Mouse (Mus musculus): Measurements from ENCODE around the gene Snf8. TPM values are rescaled to one million over a fixed set of nuclear protein-coding genes. Genes with fewer than 3 reads are reported as not detected.
A peak's percentile ranks its signal among the peaks of the same experiment; 100 is the strongest.

Snf8 gene
- polyA plus RNA-seq, 1 experiment = not detected

DNA sequence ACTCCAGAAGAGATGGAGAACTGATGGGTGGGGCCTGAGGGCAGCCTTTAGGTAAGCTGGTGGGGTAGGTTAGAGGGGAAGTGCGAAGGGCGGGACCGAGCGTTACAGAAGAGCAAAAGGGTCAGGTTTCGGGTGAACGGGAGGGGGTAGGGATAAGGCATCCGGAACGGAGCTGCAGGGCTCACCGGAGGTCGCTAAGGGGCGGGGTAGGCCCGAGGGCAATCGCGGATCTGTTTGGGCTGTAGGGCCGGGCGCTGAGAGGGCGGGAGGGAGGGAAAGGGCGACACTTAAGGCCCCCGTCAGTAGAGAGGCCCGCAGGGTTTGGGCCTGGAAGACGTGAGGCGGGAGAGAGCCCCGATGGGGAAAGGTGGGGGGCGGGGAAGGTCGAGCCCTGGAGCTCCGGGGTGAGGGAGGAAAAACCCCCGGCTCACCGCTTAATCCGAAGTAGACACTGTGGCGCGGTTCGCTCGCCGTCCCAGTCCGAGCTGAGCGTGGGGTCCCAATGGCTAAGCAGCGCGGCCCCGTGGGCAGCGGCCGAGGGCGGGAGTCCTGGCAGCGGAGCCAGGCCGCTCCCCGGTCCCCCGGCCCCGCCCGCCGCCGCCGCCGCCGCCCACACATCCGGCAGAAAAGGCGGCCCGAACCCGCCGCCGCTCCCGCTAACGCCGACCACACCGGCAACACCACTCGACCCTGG, 30.0 kb downstream of the Snf8 start:
- WGBS = under 1% methylated on average over 63 of the region's 64 CpGs
- H3K4me1 ChIP-seq (ENCODE audit: control insufficient read depth, insufficient read depth, low read length) = peaks cover 3% of the 10 kb centered on the region
- TF ChIP-seq CTCF (IDR thresholded peaks at IDR 0.05; ENCODE audit: insufficient read depth, low read depth, low read length) (no peak), POLR2A (IDR thresholded peaks at IDR 0.05; ENCODE audit: insufficient read depth, low read depth, low read length) (no peak)
- H3K27ac ChIP-seq (ENCODE audit: insufficient read depth, low read depth, low read length) = no peak overlapping the region
- H3K4me3 ChIP-seq (ENCODE audit: insufficient read depth, low read depth, low read length) = peak overlapping the region; percentile 88

DNA sequence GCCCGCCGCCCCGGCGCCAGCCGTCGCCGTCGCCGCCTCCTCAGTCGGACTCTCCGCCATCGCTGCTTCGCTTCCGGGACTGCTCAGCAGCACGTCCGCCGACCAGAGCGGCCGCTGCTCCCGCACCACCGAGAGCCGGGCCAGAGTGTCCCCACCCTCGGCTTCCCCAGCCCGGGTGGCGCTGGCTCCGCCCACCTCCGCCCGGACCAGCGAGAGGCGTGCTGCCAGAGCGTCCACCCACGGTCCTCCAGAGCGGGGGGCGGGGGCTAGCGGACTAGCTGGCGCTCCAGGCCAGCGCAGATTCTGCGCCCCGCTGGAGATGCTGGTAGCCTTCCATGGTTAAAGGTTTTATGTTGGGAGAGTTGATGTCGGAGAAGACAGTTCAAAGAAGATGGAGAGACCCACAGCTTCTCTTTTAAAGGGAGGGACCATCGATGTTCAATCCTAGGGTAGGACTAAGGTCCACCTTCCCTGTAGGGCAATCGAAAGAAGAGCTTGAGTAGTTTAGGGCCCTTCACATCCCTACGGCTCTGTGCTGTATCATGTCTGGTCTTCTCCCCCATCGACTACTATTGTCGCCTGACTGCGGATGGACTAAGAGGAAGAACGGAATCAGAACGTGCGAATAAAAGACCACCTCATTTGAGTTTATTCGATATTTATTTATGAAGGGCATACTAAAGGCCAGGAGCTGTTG, 30.7 kb downstream of the Snf8 start, which contains the start of gene Ube2z:
Gene Ube2z, minus strand, starts transcription at position 174 of the 697 bp plus-strand sequence.
- WGBS = 3% methylated on average over 50 of the region's 50 CpGs

DNA sequence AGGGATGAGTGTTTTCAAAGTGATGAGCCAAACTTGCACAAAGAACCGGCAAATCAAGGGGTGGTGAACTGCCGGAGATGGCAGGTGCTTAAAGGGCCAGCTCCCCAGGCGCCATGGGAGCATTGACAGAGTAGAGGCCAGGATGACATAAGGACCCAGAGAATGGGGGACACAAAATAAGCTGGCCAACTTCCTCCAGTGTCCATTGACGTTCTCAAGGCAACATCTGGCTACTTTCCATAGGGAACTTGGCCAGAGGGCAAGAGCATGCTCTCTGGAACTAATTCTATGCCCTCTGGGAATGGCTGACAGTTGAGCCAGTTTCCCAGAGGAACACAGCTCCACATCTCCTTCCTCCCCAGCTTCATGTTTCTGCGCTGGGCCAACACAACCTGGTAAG, 33.5 kb downstream of the Snf8 start:
- WGBS = 63% methylated on average over 5 of the region's 5 CpGs
- H3K4me1 ChIP-seq (ENCODE audit: control insufficient read depth, insufficient read depth, low read length) = peaks cover 3% of the 10 kb centered on the region
- TF ChIP-seq CTCF (IDR thresholded peaks at IDR 0.05; ENCODE audit: insufficient read depth, low read depth, low read length) = no peak
- no peak for TF ChIP-seq POLR2A (IDR thresholded peaks at IDR 0.05; ENCODE audit: insufficient read depth, low read depth, low read length)
- no peak overlapping the region for H3K27ac ChIP-seq (ENCODE audit: insufficient read depth, low read depth, low read length)
- H3K4me3 ChIP-seq (ENCODE audit: insufficient read depth, low read depth, low read length) = no peak overlapping the region

More for the DNA sequence above, 30.7 kb downstream of the Snf8 start, which contains the start of gene Ube2z:
- Histone ChIP-seq H3K4me3 (ENCODE audit: insufficient read depth, low read depth, low read length) (peak within 1 kb of the TSS; percentile 88), H3K27ac (ENCODE audit: insufficient read depth, low read depth, low read length) (peak within 1 kb of the TSS; percentile 74), H3K4me1 (ENCODE audit: control insufficient read depth, insufficient read depth, low read length) (peaks cover 3% of the 10 kb centered on the region)
- peak; percentile 90 for TF ChIP-seq POLR2A (IDR thresholded peaks at IDR 0.05; ENCODE audit: insufficient read depth, low read depth, low read length)
- no peak for TF ChIP-seq CTCF (IDR thresholded peaks at IDR 0.05; ENCODE audit: insufficient read depth, low read depth, low read length)

DNA sequence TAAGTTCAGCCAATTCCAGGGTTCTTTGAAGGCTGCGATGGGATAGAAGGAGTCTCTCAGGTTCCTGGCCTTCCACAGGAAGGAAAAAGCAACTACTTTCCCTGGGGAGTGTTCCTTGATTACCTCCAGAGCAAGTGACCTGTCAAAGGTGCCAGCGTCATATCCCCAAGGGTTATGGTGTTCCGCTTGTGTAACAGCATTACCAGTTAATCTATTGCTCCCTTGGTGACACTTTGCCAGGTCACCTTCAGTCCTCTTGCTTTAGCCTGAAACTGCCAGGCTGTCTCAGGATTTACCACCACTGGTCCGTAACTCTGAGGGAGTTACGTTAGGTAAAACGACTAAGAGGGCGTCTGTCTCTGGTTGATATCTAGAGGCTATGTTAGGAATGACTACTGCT, 35.7 kb downstream of the Snf8 start:
- 91% methylated on average over 7 of the region's 7 CpGs for WGBS
- Histone ChIP-seq H3K27ac (ENCODE audit: insufficient read depth, low read depth, low read length) (no peak overlapping the region), H3K4me3 (ENCODE audit: insufficient read depth, low read depth, low read length) (no peak overlapping the region), H3K4me1 (ENCODE audit: control insufficient read depth, insufficient read depth, low read length) (peaks cover 12% of the 10 kb centered on the region)
- TF ChIP-seq POLR2A (IDR thresholded peaks at IDR 0.05; ENCODE audit: insufficient read depth, low read depth, low read length) = no peak
- no peak for TF ChIP-seq CTCF (IDR thresholded peaks at IDR 0.05; ENCODE audit: insufficient read depth, low read depth, low read length)

DNA sequence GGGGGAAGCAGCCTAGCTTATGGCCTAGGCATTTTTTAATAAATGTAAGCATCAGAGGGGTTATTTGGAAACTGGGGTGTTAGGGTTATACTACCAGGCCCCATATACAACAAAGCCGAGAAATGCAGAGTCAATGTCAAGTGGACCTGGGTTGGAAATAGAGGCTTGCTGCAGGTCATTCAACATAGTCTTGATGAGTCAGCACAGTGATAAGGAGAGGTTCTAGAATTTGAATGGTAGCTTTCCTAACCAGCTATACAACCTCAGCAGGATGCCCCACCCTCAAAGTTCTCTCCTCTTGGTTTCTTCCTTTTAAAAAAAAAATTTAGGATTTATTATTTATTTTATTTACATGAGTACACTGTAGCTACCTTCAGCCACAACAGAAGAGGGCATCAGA, 36.3 kb downstream of the Snf8 start:
- 97% methylated on average over 1 of the region's 1 CpGs for WGBS
- Histone ChIP-seq H3K27ac (ENCODE audit: insufficient read depth, low read depth, low read length) (no peak overlapping the region), H3K4me1 (ENCODE audit: control insufficient read depth, insufficient read depth, low read length) (peaks cover 12% of the 10 kb centered on the region), H3K4me3 (ENCODE audit: insufficient read depth, low read depth, low read length) (no peak overlapping the region)
- TF ChIP-seq POLR2A (IDR thresholded peaks at IDR 0.05; ENCODE audit: insufficient read depth, low read depth, low read length) (no peak), CTCF (IDR thresholded peaks at IDR 0.05; ENCODE audit: insufficient read depth, low read depth, low read length) (no peak)

DNA sequence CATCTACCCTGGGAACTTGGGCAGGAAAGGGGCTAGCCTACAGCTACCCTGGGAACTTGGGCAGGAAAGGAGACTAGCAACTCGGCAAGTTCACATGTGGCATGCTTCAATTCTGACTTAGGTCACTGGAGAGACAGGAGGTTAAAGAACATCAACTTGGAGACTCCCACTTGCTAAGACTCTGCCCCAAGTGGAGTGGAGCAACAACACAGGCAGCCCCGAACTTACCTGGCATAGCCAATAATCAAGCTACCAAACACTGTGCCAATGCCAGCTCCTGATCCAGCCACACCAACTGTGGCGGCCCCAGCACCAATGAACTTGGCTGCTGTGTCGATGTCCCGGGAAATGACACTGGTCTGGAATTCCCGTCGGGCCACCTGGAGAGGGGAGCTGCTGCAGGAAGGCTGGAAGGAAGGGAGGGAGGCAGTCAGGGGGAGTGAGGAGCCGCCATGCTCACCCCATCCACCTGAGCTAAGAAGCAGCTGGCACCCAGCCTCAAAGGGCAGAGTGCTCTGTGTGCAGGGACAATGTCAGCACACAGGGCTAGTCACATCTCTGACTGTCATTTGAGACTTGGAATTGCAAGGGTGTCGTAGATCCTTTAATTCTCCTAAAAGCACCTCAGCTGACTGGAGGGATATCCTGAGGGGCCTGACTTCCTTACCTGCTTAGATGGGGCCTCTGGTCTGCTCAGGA, 38.8 kb downstream of the Snf8 start:
- H3K27ac ChIP-seq (ENCODE audit: insufficient read depth, low read depth, low read length) = no peak overlapping the region
- TF ChIP-seq CTCF (IDR thresholded peaks at IDR 0.05; ENCODE audit: insufficient read depth, low read depth, low read length) (no peak), POLR2A (IDR thresholded peaks at IDR 0.05; ENCODE audit: insufficient read depth, low read depth, low read length) (no peak)
- H3K4me1 ChIP-seq (ENCODE audit: control insufficient read depth, insufficient read depth, low read length) = peaks cover 12% of the 10 kb centered on the region
- H3K4me3 ChIP-seq (ENCODE audit: insufficient read depth, low read depth, low read length) = peak overlapping the region; percentile 18; the same call in 1 of the 2 replicates
- WGBS = 77% methylated on average over 8 of the region's 9 CpGs

DNA sequence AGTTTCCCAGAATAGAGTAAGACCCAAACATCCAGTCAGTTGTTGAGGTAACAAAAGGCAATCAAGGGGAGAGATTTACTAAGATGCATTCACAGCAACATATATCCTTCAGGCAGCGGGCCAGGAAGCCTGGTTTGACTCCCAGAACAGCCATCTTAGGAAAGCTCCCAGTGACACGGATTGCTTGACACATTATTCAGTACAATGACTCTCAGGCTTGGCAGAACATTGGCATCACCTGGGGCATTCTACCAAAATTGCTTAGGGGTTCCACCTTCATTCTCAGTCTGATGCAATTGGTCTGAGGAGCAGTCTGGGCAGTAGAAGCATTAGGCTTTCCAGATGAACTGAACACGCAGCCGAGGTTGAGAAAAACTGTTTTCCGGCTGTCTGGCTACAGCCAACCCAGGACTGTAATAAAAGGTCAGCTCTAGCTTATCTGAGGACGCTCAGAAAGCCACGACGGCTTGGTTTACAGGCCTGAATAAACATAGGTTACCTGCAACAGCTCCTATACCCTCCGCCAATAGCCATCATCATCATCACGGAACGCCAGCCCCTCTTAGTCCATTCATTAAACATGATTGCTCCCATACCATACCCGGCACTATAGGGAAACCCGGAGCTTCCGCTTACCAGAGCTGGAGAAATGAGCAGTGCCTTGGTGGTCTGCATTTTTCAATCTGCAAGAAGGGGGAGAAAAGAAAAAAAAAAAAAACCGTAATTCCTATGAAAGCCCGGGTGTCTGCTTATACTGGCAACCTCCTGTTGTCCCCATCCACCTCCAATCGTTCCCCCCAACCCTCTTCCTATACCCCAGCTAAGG, 39.9 kb downstream of the Snf8 start:
- WGBS = 12% methylated on average over 17 of the region's 17 CpGs
- H3K27ac ChIP-seq (ENCODE audit: insufficient read depth, low read depth, low read length) = peak overlapping the region; percentile 53; the same call in 1 of the 2 replicates
- peaks cover 12% of the 10 kb centered on the region for H3K4me1 ChIP-seq (ENCODE audit: control insufficient read depth, insufficient read depth, low read length)
- H3K4me3 ChIP-seq (ENCODE audit: insufficient read depth, low read depth, low read length) = peak overlapping the region; percentile 67
- TF ChIP-seq CTCF (IDR thresholded peaks at IDR 0.05; ENCODE audit: insufficient read depth, low read depth, low read length) (no peak), POLR2A (IDR thresholded peaks at IDR 0.05; ENCODE audit: insufficient read depth, low read depth, low read length) (no peak)

DNA sequence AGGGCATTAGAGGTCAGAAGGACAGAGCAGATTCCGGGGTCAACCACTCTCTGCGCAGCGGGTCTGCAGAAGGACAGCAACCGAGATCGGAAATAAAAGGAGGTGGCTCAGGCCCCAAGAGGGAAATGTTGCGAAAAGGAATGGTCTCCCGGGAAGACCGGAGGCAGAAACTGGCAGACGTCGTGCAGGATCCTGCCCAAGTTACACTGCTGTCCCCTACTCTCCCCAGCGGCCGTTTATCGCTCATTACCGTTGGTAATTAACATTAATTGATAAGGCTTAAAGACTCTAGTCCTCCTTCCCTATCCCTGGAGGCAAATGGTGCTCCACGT, 40.5 kb downstream of the Snf8 start:
- peak overlapping the region; percentile 67 for H3K4me3 ChIP-seq (ENCODE audit: insufficient read depth, low read depth, low read length)
- peaks cover 12% of the 10 kb centered on the region for H3K4me1 ChIP-seq (ENCODE audit: control insufficient read depth, insufficient read depth, low read length)
- TF ChIP-seq POLR2A (IDR thresholded peaks at IDR 0.05; ENCODE audit: insufficient read depth, low read depth, low read length) = no peak
- TF ChIP-seq CTCF (IDR thresholded peaks at IDR 0.05; ENCODE audit: insufficient read depth, low read depth, low read length) = no peak
- WGBS = under 1% methylated on average over 15 of the region's 15 CpGs
- H3K27ac ChIP-seq (ENCODE audit: insufficient read depth, low read depth, low read length) = peak overlapping the region; percentile 53

All from olfactory bulb, adult 2 months (tissue).